Mouse (Mus musculus) NIH3T3 (cell line): ENCODE measurements around the gene Rasal3.
A peak's percentile ranks its signal among the peaks of the same experiment; 100 is the strongest.

Source experiments
- DNase-seq: peaks from one replicate; pipeline ENCODE4 v3.0.0-alpha.2; 2012; ENCODE audit warnings: low read depth

The Rasal3 gene

DNA sequence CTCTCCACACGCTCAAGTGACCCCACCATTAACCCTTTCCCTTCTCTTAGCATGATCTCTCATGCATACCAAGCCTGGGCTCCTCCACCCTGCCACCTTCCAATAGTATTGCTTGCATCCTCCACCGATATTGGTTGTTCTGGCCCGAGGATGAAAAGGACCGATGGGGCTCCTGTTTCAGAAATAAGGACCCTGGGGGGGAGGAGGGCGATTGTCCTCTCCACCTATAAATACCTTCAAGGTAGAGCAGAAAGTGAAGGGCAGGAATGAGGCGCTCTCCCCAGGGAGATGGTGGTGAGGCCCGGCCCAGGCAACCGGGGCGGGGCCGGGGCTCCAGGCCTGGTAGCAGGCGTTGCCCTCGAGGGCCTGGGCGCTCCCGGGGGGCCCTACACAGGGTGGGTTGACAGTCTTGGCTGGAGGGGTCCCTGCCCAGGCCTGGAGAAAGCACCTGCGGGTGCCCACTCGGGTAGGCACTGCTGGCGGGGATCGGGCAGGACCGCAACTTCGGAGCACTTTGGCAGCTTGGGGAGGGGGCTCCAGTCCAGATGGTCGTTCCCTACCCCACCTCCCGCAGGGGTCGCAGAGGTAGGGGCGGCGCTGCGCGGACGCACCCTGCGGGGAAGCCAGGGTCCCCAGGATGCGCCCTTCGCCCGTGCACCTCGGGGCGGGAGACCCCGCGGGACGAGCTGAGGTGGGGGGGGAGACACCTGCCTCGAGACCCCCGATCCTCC, 14.8 kb downstream of the Rasal3 start:
- DNase-seq, result peak; percentile 53

DNA sequence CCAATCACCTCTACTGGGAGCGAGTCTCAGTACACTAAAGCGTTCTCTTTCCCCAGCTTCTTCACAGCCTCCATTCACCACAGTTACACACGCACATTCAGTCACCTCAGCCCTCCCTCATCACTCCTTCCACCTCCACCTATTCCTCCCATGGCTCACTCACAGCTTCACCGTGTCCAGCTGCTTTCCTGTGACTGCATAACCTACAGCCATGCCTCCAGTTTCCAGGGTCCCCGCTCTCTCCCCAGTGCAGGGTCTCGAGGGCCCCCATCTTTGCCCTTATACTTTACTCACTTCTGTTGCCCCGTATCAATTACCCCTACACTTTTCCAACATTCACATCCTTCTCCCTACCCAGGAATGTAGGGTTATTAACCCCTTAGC, 15.4 kb downstream of the Rasal3 start:
- no peak for DNase-seq

DNA sequence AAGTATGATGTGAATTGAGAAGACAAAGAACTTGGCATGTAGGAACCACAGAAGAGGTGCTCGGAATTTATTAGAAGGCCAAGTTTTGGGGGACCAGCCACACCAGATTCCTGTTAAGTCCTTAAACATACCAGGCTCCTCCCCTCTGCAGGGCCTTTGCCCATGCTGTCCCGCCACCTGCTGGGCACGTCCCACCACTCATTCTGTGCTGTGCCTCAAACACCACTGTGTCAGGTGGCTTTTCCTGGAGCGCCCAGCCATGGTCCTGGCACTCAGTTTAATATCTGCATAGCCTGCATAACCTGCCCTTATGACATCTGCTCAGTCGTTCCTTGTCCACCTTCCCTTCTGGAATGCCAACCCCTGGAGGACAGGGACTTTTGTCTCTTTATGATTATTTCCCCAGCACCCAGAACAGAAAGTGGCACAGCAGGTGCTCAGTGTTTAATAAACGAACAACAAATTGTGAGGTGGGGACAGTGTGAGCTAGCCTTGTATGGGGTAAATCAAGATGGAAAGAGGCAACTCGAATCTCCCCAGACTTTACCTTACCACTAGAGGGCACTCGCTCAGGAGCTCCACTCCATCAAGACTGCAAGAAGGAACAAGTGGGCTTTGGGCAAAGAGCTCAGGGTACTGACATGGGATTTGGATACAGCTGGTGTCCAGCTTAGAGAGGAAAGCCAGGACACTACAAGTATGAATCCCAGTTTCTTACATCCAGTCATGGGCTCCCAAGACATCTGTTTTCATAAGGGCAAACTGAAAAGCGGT, 16.5 kb downstream of the Rasal3 start:
- DNase-seq, result peak; percentile 76

DNA sequence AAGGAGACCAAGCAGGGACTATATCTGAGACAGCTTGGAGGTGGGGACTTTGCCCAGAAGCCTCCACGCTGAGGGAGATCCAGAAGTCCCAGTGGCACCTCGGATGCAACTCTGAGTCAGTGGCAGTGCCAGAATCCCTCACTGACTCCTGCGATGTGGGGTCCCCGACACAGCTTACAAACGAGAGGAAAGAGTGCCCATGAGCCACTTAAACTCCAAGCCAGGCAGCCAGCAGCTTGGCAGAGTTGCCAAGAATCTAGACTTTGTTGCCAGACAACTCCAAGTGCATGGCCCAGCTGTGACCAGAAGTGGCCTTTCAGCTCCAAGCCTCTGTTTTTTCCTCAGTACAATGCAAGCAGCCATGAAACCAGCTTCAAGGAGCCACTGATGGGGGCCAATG, 19.7 kb downstream of the Rasal3 start:
- no peak for DNase-seq

DNA sequence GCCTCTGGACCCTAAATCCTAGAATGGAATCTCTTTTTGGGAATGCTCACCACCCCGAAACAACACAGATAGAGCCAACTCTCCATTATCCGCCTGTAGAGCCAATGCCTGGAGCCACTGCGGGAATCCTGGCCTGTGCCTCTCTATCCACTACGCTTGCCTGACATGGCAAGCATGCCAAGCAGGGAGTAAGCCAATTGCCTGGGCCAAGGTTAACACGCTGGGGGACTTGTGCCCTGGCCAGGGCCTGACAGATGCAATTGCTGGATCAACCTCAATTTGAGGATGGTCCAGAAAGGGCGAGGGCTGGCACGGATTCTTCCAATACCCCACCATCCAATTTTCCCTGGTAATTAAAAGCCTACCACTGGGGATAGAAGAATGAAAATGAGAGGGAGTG, 20.8 kb downstream of the Rasal3 start:
- no peak for DNase-seq

DNA sequence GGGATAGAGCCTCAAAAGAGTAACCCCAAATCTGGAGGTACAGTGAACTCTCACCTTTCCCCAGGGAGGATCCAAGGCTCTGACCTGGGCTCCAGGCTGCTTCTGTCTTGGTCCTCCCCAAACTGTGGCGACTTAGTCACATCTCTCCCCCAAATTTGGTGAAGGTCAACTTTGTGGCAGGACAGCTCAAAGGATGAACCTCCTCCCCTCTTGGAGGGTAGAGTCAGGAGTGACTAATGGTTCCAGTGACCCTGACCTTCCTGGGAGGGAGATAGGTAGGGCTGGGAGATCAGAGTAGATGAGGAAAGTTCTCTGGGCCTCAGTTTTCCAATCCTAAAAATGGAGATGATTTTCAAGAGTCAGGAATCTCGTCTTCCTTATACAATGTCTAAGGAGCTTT, 24.6 kb downstream of the Rasal3 start:
- no peak for DNase-seq

DNA sequence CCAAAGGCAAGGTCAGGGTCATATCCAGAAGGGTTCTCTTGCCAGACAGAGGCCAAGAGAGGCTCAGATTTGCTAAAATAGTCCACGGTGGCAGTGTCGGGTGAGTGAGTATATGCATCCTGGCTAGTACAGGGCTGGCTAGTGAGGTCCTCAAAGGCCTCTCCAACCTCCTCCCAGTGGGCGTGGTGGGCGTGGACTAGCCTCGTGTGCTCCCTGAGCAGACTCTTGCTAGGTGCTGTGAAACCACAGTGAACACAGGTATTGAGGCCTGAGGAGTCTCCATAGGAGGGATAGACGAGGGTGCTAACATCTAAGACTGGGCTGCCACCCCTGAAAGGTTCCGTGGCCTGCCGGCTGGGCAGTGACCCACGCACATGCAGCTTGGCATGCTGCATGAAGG, 26.2 kb downstream of the Rasal3 start:
- no peak for DNase-seq

DNA sequence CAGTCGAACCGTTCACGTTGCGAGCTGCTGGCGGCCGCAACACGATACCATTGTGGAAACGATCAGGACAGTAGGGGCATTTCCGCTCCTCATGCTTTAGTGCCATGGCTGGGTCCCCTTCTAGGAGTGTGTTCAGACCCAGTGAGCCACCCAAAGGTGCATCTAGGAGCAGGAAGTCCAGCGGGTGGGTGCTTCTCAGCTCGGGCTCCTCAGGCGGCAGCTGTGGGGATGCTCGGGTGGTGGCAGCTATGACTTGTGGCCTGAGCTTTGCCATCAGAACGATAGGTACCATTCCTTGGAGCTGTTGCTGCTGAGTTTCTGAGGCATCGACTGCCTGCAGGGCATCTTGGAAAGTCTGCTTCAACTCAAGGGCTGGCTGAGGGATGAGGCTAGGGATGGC, 26.9 kb downstream of the Rasal3 start:
- no peak for DNase-seq

DNA sequence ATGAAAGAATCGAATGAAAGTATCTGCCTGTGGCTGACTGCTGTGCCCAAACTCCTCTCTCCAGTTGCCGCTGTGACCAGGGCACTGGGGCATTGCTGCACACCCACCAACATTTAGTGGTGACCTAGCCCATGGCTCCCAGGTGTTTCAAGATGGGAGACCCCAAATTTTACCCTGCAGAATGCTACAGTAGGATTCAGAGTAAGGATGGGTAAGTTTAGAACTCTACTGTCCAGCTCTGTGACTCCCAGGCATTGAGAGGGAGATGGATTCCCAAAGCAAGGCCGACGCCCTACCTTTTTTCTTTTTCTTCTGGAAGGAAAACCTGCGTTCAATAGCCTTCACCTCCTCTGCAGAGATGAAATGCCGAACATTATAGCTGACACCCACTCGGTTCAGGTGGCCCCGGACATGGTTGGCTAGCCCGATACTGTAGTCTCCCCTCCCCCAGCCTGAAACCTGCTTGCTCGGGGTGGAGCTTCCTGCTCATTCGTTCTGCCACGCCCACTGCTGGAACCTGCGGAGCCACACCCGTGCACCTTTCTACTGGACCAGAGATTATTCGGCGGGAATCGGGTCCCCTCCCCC, 34.3 kb downstream of the Rasal3 start:
- no peak for DNase-seq

DNA sequence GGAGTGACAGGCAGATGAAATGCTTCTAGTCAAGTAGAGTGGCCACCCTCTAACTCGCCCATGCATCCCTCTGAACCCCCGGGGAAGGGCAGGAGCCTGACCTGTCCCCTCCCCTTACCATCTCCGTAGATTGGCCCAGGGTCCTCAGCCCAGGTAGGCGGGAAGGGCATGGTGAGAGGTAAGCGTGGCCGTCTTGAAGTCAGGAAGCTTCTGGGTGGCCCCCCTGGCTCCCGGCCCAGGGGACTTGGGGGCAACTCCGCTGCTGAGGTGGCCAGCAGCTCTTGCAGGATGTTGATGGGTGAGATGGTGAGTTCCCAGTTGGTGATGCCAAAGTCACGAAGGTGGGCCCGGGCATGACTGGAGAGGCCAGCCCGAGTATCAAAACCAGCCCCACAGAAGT, 35.7 kb downstream of the Rasal3 start:
- no peak for DNase-seq

DNA sequence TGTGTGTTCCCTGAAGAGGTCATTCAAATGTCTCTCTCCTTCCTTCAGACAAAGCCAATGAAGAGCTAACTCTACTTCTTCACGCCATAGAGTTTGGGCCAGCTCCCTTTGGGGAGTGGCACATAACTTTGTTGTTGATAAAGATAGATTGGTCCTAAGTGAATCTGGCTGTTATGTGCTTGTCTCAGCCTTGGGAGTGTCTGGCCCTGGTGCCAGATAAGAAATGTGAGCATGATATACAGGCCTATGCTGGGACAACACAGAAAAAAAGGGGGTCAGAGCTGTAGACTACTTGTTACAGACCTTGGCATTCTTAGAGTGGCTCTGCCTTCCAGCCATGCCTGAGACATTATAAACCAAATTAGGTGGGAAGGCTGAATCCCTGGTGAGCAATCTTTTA, 38.1 kb downstream of the Rasal3 start:
- no peak for DNase-seq

DNA sequence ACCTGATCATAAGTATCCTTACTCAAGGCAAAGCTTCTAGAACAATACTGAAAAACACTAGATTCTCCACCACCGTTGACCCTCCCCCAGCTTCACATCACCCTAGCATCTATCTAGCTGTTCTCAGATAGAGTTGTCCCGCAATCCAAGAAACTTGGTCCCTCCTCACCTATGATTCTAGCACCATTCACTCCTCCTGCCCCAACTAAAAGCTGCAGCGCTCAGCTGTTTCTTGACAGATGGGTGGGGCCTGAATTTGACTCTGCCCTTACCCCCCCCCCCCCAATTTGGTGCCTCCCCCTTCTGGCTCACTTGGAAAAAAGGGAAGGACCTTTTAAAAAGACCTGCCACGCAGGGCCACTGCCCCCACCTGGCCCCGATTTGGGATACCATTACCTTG, 38.5 kb downstream of the Rasal3 start:
- DNase-seq, result peak; percentile 40

DNA sequence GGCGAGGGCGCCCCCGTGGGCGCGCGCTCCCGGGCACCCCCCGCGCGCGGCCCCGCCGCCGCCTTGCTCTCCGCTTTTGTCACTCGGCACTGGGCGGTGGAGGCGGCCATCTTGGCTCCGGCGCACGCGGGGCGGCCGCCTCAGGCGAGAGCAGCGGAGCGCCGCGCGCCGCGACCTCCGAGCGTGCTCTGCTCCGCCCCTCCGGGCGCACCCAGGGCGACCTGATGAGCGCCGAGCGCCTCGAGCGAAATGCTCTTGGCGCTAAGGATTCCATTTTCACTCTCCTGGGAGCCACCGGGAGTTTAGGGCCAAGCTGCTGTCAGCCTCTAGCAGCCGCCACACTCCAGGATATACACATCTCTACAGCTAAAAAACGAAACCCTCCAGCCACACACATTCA, 39.1 kb downstream of the Rasal3 start:
- peak; percentile 97 for DNase-seq

DNA sequence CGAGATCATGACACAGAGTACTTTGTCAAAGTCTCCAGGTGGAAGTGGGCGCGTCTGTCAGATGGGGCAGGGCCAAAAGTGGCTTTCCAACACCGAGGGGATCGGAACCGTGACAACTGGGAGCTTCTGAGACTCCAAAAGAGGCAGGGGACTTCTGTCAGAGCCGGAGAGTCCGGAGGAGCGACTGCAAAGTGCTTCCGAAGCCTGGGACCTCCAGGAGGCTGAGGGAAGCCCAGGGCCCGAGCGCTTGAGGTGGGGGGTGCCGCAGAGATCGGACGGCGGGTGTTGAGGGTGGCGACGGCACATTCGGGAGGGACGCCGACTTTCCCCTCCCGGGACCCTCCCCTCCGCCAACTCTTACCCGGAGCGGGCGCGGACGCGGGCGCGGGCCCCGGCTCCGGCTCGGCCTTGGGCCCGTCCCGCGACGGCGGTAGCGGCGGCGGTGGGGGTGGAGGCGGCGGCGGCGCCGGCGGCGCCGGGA, 39.5 kb downstream of the Rasal3 start:
- peak; percentile 16 for DNase-seq

DNA sequence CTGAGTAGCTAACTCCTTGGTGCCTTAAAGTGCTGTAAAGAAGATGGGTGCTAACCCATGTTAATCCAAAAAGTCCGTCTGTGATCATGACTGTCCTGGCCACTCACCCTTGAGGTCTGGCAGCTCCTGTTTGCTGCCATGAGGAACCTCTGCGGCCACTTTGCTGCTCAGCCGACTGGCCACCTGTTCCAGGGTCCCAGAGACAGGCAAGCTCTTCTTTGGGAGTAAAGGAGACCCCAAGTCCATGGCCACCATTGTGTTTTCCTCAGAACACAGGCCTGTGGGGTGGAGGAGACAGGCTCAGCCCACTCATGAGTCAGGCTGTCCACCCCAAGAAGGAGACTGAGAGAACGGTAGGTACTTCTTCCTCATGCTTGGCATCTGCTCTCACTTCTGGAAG, 40.7 kb downstream of the Rasal3 start:
- DNase-seq, result peak; percentile 4

DNA sequence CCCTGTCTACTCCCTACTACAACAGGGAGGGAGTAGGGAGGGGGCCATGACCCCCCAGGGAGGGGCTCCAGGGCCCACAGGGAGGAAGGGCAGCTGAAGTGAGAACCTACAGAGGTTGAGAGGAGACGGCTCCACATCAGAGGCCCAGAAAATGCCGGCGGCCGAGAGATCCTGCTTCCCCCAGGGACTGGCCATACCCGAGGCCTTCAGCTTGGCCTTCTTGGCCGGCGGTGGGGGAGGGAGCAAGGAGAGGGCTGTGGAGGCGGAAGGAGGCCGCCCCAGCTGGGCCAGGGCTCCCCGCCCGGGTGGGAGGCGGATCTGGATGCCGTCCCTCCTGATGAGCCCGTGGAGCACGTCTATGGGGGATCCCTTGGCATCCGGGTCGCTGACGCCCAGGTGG, 43.5 kb downstream of the Rasal3 start:
- no peak for DNase-seq

DNA sequence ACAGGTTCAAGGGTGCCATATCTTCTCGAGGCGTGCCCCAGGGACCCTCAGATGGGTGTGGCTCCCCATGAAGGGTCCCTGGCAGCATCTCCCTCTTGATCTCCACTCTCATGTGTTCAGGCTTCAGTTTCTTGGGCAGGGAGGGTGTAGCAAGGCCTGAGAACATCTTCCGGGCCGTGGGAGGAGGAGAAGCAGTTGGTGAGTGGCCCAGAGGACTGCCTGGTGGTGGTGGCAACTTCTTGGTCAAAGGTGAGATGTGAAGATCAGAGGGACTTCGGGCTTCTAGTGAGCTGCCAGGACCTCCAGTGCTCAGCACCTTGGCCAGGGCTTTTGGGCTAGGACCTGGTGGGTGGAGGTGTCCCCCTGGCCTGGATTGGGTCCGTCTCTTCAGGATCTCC, 44.4 kb downstream of the Rasal3 start:
- DNase-seq, result no peak

DNA sequence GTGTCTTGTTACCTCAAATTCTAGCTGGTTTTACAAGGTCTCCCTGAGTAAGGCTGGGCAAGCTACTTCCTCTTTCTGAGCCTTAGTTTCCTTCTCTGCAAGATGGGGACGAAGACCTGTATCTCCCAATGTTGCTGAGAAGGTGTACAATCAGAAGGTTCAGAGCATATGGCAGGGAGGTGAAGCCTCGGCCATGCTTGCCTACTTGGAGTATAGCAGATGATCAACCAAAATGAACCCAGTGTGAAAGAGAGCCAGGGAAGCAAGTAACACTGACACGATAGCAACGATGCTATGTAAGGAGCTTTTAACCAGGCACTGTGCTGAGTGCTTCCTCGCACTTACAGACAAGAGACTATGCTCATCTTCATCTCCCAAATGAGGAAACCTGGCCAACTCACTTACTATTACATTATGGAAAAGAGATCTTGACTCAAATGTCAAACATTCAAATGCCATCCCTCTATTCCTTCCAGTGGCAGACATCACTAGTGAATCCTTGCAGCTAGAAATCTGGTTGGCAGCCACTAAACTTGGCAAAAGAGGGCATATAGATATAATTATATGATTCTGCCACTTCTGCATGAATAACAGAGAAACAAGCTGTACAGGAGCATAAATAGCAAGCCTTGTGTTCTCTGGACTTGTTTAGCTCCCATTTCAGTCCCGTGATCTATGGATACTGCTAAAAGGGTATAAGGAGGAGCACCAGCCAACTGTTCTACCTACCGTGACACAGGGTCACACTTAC, 45.0 kb downstream of the Rasal3 start:
- no peak for DNase-seq

DNA sequence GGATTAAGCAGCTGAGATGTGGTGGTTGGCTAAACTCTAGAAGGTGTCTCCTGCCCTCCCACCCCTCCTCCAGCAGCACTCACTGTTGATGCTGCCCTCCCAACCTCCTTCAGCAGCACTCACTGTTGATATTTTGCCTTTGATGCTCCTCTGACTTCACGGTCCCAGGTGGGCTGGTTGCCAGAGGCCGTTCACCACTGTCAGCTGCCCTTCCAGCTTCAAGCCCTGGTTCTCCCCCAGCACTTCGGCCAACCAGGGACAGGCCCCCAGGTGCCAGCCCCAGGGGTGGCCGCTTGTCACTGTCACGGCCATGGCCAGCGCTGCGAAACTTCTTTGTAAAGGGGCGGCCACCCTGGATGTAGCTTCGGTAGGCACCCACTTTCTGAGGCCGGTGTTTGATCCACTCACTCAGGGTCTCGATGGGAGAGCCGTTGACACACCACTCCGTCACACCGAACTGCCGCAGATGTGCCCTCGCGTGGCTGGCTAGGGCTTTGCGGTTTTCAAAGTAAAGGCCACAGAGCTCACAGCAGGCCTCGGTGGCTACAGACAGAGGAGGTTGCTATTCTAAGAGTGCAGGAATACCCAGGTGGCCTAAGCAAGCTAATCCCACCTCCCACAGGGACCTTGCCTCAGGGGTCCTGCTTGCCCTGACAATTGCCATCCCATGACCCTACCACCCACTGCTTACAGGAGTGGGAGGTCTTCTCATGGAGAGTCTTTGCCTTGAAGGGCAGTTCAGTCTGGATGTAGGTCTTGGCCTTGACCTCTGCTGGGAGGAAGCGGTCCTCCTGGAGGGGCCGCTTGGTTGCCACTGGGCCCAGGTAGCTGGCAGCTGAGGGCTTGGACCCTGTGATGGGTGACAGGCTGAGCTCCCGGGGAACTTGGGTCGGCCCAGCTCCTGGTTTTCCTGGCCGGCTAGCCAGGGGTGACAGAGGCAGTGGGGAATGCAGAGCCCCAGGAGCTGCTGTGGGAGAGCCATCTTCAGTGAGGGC, 46.3 kb downstream of the Rasal3 start:
- no peak for DNase-seq

DNA sequence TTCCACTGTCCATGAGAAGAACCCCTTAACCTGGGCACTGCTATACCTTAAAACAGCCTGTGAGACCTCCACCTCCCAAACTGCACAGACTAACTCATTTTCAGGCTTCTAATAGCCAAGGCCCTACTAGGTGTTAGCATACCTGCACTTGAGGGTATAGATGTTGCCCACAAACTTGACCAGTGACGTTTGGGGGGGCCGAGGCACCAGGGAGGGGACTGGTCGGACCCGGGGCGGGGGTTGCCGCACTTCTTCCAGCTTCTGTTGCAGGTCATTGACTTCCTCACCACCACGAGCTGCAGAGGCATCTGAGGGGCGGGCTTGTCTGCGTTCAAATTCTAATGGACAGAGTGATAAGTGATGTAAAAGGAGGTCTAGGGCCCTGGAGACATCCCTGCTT, 47.1 kb downstream of the Rasal3 start:
- DNase-seq, result no peak

DNA sequence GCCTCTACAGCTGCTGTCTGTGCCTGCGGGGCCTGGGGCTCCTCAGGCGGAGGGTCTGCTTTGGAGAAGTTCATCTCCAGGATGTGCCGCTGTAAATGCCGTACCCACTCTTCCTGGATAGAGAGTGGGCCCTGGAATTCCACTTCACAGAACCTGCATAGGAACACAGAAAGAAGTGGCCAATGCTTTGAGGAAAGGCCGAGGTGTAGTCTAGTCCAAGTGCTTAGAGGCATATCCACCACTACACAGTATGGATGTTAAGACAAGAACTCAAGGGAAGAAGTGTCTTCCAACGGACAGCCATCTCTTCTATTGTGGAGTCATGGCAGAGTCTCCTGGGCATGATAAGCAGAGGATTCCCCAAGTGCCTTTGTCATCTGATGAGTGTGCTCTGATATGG, 48.4 kb downstream of the Rasal3 start:
- no peak for DNase-seq
